Mouse (Mus musculus) kidney, postnatal 0 days (tissue): ENCODE data around the gene Wdr34. TPM values are rescaled to one million over a fixed set of nuclear protein-coding genes. Genes with fewer than 3 reads are reported as not detected.
"Not testable (repeated sequence)": the region's sequence is repeated elsewhere in the genome, so short reads cannot be mapped to it uniquely, and the experiment has no call there.

ENCODE experiments used
- ATAC-seq: fragments of 200-750 bp; cut with Nextera tagmentation; replicated peaks from 2 replicates; pipeline ENCODE4 v1.8.0; 2017; ENCODE audit warnings: low read depth, moderate number of reproducible peaks, moderate TSS enrichment, moderate library complexity; ENCODE audit not compliant: low FRiP score
- DNase-seq: peaks from one replicate; pipeline ENCODE4 v3.0.0-alpha.2; 2016; ENCODE audit warnings: low spot score
- H3K27ac ChIP-seq: fragments of 300-500 bp; sonication (generic); 2 replicates; pipeline ENCODE4 v1.5.1; 2014; ENCODE audit warnings: mild to moderate bottlenecking
- H3K27me3 ChIP-seq: fragments of 300-500 bp; sonication (generic); 2 replicates; pipeline ENCODE4 v1.6.1; 2014; ENCODE audit warnings: low read length, mixed read lengths; ENCODE audit not compliant: insufficient read depth
- H3K36me3 ChIP-seq: fragments of 300-500 bp; sonication (generic); 2 replicates; pipeline ENCODE4 v1.6.1; 2014; ENCODE audit warnings: low read length, mixed read lengths; ENCODE audit not compliant: insufficient read depth
- H3K4me1 ChIP-seq: fragments of 300-500 bp; sonication (generic); replicated peaks from 2 replicates; pipeline ENCODE4 v1.6.1; 2014; ENCODE audit warnings: antibody characterized with exemption, low read length, mixed read lengths; ENCODE audit not compliant: insufficient read depth
- H3K4me2 ChIP-seq: fragments of 300-500 bp; sonication (generic); 2 replicates; pipeline ENCODE4 v1.6.1; 2014; ENCODE audit warnings: mild to moderate bottlenecking, low read length, moderate library complexity, mixed read lengths
- H3K4me3 ChIP-seq: fragments of 300-500 bp; sonication (generic); replicated peaks from 2 replicates; pipeline ENCODE4 v1.5.1; 2014; ENCODE audit warnings: low read depth, low read length
- H3K9ac ChIP-seq: fragments of 300-500 bp; sonication (generic); 2 replicates; pipeline ENCODE4 v1.6.1; 2014; ENCODE audit warnings: low read depth, low read length
- H3K9me3 ChIP-seq: fragments of 300-500 bp; sonication (generic); replicated peaks from 2 replicates; pipeline ENCODE4 v1.6.1; 2016; ENCODE audit warnings: low read length, inconsistent platforms, mixed read lengths
- CTCF ChIP-seq: IDR thresholded peaks from 2 replicates; pipeline ENCODE4 v1.5.1; 2016; ENCODE audit warnings: antibody characterized with exemption, low read depth, mild to moderate bottlenecking, moderate library complexity
- WGBS: fragments of 180-500 bp; shearing (Covaris S2); extraction: QIAGEN DNeasy Blood & Tissue Kit; methylation state at CpG from one replicate; pipeline ENCODE4 v1.1.7; 2014; 5-methylcytosine and 5-hydroxymethylcytosine counted together
- polyA plus RNA-seq: library from polyadenylated mRNA; unstranded; fragments of >200 nt; fragmentation: Nextera tagmentation; extraction: Ambion mirVana; gene quantifications from 2 replicates; pipeline ENCODE4 v1.2.1, GENCODE M21; 2015

Wdr34 gene
- polyA plus RNA-seq, 1 experiment from 2014 or later: 26.2 TPM

GRCm38 (mm10) chr2:30055310-30055709 lies 6.6 kb upstream of the Wdr34 start:
- not testable (repeated sequence) for H3K9ac ChIP-seq, H3K4me2 ChIP-seq, DNase-seq, H3K9me3 ChIP-seq, H3K27ac ChIP-seq, H3K4me3 ChIP-seq, ATAC-seq, H3K4me1 ChIP-seq, H3K27me3 ChIP-seq, H3K36me3 ChIP-seq
- peak; percentile 33; the same call in 1 of the 2 replicates for TF ChIP-seq CTCF
- 92% methylated on average over 3 of the region's 3 CpGs for WGBS

DNA sequence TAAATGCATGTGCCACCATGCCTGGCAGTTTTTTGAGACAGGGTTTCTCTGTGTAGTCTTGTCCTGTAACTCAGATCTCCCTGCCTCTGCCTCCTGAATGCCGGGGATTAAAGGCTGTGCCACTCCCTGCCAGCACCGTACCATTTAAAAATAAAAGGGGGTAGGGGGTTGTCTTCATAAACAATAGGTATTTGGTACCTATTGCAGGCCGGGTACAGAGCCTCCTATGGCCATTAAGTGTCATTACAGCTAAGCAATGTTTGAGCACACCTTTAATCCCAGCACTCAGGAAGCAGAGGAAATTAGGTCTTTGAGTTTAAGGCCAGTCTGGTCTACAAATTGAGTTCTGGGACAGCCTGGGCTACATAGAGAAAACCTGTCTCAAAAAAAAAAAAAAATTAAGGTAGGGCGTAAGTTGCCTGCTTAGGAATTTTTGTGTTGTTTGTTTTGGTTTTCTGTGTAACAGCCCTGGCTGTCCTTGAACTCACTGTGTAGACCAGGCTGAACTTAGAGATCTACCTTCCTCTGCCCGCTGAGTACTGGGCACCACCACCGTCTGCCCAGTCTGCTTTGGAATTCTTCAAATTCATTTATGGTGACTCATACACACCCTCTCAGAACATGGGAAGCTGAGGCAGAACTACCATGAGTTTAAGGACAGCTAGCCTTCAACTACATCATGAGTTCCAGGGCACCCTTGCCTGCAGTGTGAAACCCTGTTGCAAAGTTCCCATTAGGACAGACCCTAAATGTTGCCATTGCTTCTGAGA lies 3.5 kb upstream of the Wdr34 start:
- H3K9me3 ChIP-seq: no peaks in the 10 kb centered on the region
- no peaks in the 10 kb centered on the region for H3K36me3 ChIP-seq
- no peak overlapping the region for H3K4me2 ChIP-seq
- ATAC-seq: no peak
- no peaks in the 10 kb centered on the region for H3K4me1 ChIP-seq
- no peaks in the 10 kb centered on the region for H3K27me3 ChIP-seq
- H3K9ac ChIP-seq: no peak overlapping the region
- no peak overlapping the region for H3K4me3 ChIP-seq
- WGBS: 37% methylated on average over 6 of the region's 6 CpGs
- no peak overlapping the region for H3K27ac ChIP-seq
- peak; percentile 41 for DNase-seq
- peak; percentile 62 for TF ChIP-seq CTCF

- Histone ChIP-seq H3K36me3 (no peaks in the 10 kb centered on the region), H3K9ac (no peak overlapping the region), H3K4me1 (no peaks in the 10 kb centered on the region), H3K9me3 (no peaks in the 10 kb centered on the region), H3K4me3 (no peak overlapping the region), H3K4me2 (no peak overlapping the region), H3K27ac (no peak overlapping the region), H3K27me3 (no peaks in the 10 kb centered on the region)
- ATAC-seq (no peak), DNase-seq (no peak)
- WGBS: 88% methylated on average over 3 of the region's 3 CpGs
- no peak for TF ChIP-seq CTCF
Observed at GRCm38 (mm10) chr2:30049831-30050230, 1.1 kb upstream of the Wdr34 start.

DNA sequence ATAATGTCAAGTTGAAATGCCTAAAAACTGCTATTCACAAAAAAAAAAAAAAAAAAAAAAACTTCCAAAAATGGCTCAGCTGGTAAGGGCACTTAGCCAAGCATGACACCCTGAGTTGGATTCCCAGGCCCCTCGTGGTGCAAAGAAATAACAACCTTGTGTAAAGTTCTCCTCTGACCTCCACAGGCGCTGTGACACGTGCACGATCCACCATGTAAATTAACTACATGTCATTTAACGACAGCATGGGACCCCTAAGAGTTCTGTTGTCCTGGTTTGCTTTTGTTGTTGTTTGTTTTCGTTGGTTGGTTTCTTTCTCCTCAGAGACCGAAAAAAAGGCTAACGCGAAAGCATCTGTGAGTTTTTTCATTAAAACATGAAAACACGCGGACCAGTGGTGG lies 580 bp downstream of the Wdr34 start:
- peak; percentile 31 for DNase-seq

GRCm38 (mm10) chr2:30047127-30047526 lies 1.6 kb downstream of the Wdr34 start:
- Histone ChIP-seq H3K36me3 (no peaks in the 10 kb centered on the region), H3K4me2 (no peak overlapping the region), H3K9ac (no peak overlapping the region), H3K27ac (no peak overlapping the region), H3K27me3 (no peaks in the 10 kb centered on the region), H3K4me1 (no peaks in the 10 kb centered on the region), H3K4me3 (no peak overlapping the region), H3K9me3 (no peaks in the 10 kb centered on the region)
- no peak for TF ChIP-seq CTCF
- ATAC-seq (no peak), DNase-seq (no peak)
- WGBS: 92% methylated on average over 6 of the region's 6 CpGs

More for the DNA sequence above, 580 bp downstream of the Wdr34 start:
- Histone ChIP-seq H3K4me2 (peak overlapping the region; percentile 71), H3K36me3 (no peaks in the 10 kb centered on the region), H3K27ac (peak overlapping the region; percentile 86), H3K9ac (peak overlapping the region; percentile 63), H3K4me3 (peak overlapping the region; percentile 53), H3K27me3 (no peaks in the 10 kb centered on the region), H3K4me1 (no peaks in the 10 kb centered on the region), H3K9me3 (no peaks in the 10 kb centered on the region)
- no peak for TF ChIP-seq CTCF
- ATAC-seq: peak; percentile 48; the same call in 1 of the 2 replicates
- WGBS: 37% methylated on average over 11 of the region's 11 CpGs

DNA sequence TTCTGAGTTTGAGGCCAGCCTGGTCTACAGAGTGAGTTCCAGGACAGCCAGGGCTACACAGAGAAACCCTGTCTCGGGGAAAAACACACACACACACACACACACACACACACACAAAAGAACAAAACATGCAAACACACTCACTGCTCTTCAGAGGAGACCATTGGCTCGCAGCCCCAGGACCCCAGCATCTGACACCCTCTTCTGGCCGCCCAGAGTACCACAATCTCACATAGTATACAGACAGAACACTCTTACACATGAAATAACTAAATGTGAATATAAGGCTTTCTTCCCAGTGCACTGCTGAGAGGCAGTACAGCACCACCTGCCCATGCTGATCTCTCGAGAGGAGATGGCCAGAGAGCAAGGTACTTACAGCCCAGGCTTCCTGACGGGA lies 4.1 kb downstream of the Wdr34 start:
- TF ChIP-seq CTCF: no peak
- H3K4me2 ChIP-seq: no peak overlapping the region

More for the DNA sequence above, 4.1 kb downstream of the Wdr34 start:
- no peaks in the 10 kb centered on the region for H3K27me3 ChIP-seq
- DNase-seq: no peak
- no peaks in the 10 kb centered on the region for H3K9me3 ChIP-seq
- H3K4me3 ChIP-seq: no peak overlapping the region
- 0 out of 2 replicates have a peak, but pooled peaks cover 4% of the 10 kb centered on the region for H3K36me3 ChIP-seq
- H3K4me1 ChIP-seq: no peaks in the 10 kb centered on the region
- ATAC-seq: no peak
- no peak overlapping the region for H3K9ac ChIP-seq
- no peak overlapping the region for H3K27ac ChIP-seq
- WGBS: 92% methylated on average over 5 of the region's 5 CpGs
